Mouse (Mus musculus) cortical plate, adult 2 months (tissue): ENCODE measurements around the gene Cacna1c. TPM values are rescaled to one million over a fixed set of nuclear protein-coding genes. Genes with fewer than 3 reads are reported as not detected.

ENCODE experiments used
- H3K27ac ChIP-seq: fragments of 200-500 bp; 2 replicates; pipeline ENCODE4 v1.5.1; 2012; ENCODE audit warnings: low read length, control low read depth, inconsistent platforms; ENCODE audit not compliant: insufficient read depth
- H3K4me1 ChIP-seq: fragments of 200-500 bp; 2 replicates; pipeline ENCODE4 v1.6.1; 2011; ENCODE audit warnings: low read length; ENCODE audit not compliant: control insufficient read depth, insufficient read depth
- H3K4me3 ChIP-seq: fragments of 200-500 bp; 2 replicates; pipeline ENCODE4 v1.5.1; 2011; ENCODE audit warnings: mild to moderate bottlenecking, low read length, control low read depth; ENCODE audit not compliant: insufficient read depth
- CTCF ChIP-seq: fragments of 200-500 bp; IDR thresholded peaks from 2 replicates; pipeline ENCODE4 v1.5.1; 2011; ENCODE audit warnings: mild to moderate bottlenecking, control low read depth, low read length; ENCODE audit not compliant: insufficient read depth; ENCODE audit errors: extremely low read depth
- POLR2A ChIP-seq: fragments of 200-500 bp; IDR thresholded peaks from 2 replicates; pipeline ENCODE4 v1.6.1; 2011; ENCODE audit warnings: mild to moderate bottlenecking, low read length, control low read depth; ENCODE audit not compliant: insufficient read depth; ENCODE audit errors: extremely low read depth
- polyA plus RNA-seq: library from polyadenylated mRNA; depleted of rRNA; stranded (reverse); fragments of >200 nt; gene quantifications from 2 replicates; pipeline ENCODE4 v1.2.3, GENCODE M21; 2012

Gene Cacna1c
- polyA plus RNA-seq, 1 experiment = 15.9 TPM

GRCm38 (mm10) chr6:119035361-119035760 is 160.9 kb downstream of the Cacna1c start:
- TF ChIP-seq CTCF = no peak
- TF ChIP-seq POLR2A = no peak
- H3K4me3 ChIP-seq = no peak overlapping the region
- peaks cover 14% of the 10 kb centered on the region for H3K4me1 ChIP-seq
- no peak overlapping the region for H3K27ac ChIP-seq

GRCm38 (mm10) chr6:119034947-119035346 is 161.3 kb downstream of the Cacna1c start:
- H3K4me1 ChIP-seq = peaks cover 13% of the 10 kb centered on the region
- H3K4me3 ChIP-seq = no peak overlapping the region
- TF ChIP-seq POLR2A = no peak
- TF ChIP-seq CTCF = no peak
- no peak overlapping the region for H3K27ac ChIP-seq

- Histone ChIP-seq H3K4me3 (no peak overlapping the region), H3K4me1 (no peaks in the 10 kb centered on the region; the same call in 1 of the 2 replicates), H3K27ac (no peak overlapping the region)
- no peak for TF ChIP-seq CTCF
- no peak for TF ChIP-seq POLR2A
These were observed 168.3 kb downstream of the Cacna1c start for GRCm38 (mm10) chr6:119027880-119028279.

- no peaks in the 10 kb centered on the region; the same call in 1 of the 2 replicates for H3K4me1 ChIP-seq
- no peak for TF ChIP-seq CTCF
- no peak for TF ChIP-seq POLR2A
- H3K27ac ChIP-seq = no peak overlapping the region
- no peak overlapping the region for H3K4me3 ChIP-seq
These were observed 173.4 kb downstream of the Cacna1c start for GRCm38 (mm10) chr6:119022850-119023249.

GRCm38 (mm10) chr6:119021226-119021625 is 175.0 kb downstream of the Cacna1c start:
- Histone ChIP-seq H3K4me3 (no peak overlapping the region), H3K27ac (no peak overlapping the region)
- TF ChIP-seq POLR2A = no peak
- TF ChIP-seq CTCF = no peak

GRCm38 (mm10) chr6:119018956-119019355 is 177.3 kb downstream of the Cacna1c start:
- H3K27ac ChIP-seq = no peak overlapping the region

More at GRCm38 (mm10) chr6:119021226-119021625, 175.0 kb downstream of the Cacna1c start:
- no peaks in the 10 kb centered on the region for H3K4me1 ChIP-seq

GRCm38 (mm10) chr6:119018256-119018655 is 178.0 kb downstream of the Cacna1c start:
- Histone ChIP-seq H3K27ac (no peak overlapping the region), H3K4me1 (no peaks in the 10 kb centered on the region)

More at GRCm38 (mm10) chr6:119018956-119019355, 177.3 kb downstream of the Cacna1c start:
- Histone ChIP-seq H3K4me3 (no peak overlapping the region), H3K4me1 (no peaks in the 10 kb centered on the region)
- TF ChIP-seq CTCF = no peak
- TF ChIP-seq POLR2A = no peak

GRCm38 (mm10) chr6:119017498-119017897 is 178.7 kb downstream of the Cacna1c start:
- H3K4me3 ChIP-seq = no peak overlapping the region
- no peak for TF ChIP-seq POLR2A
- no peak overlapping the region for H3K27ac ChIP-seq
- no peaks in the 10 kb centered on the region for H3K4me1 ChIP-seq

More at GRCm38 (mm10) chr6:119018256-119018655, 178.0 kb downstream of the Cacna1c start:
- H3K4me3 ChIP-seq = no peak overlapping the region
- TF ChIP-seq CTCF (no peak), POLR2A (no peak)

- Histone ChIP-seq H3K27ac (no peak overlapping the region), H3K4me3 (no peak overlapping the region)
- TF ChIP-seq CTCF (no peak), POLR2A (no peak)
These were observed 180.9 kb downstream of the Cacna1c start for GRCm38 (mm10) chr6:119015346-119015745.

GRCm38 (mm10) chr6:119013168-119014098 is 182.8 kb downstream of the Cacna1c start:
- no peak for TF ChIP-seq POLR2A
- no peak for TF ChIP-seq CTCF
- H3K4me1 ChIP-seq = no peaks in the 10 kb centered on the region
- H3K27ac ChIP-seq = no peak overlapping the region
- H3K4me3 ChIP-seq = no peak overlapping the region

More at GRCm38 (mm10) chr6:119015346-119015745, 180.9 kb downstream of the Cacna1c start:
- no peaks in the 10 kb centered on the region for H3K4me1 ChIP-seq
